Mouse (Mus musculus) CH12F3 (cell line): ENCODE results near the gene Lrp3.
"Not testable (repeated sequence)": the region's sequence is repeated elsewhere in the genome, so short reads cannot be mapped to it uniquely, and the experiment has no call there.

Experiments used
- in situ Hi-C: fragments of 300-500 bp; cut with MboI; formaldehyde crosslinking; loops from 2 replicates; pipeline ENCODE4 v1.14.3; 2020; ENCODE audit warnings: low sequenced_read_pairs

Gene Lrp3

GRCm38 (mm10) chr7:35215225-35215624, at the start of gene Lrp3:
Lrp3 (minus strand) TSS chr7:35215498.
- in situ Hi-C loops: no loop called here

GRCm38 (mm10) chr7:35264746-35265145, 49.4 kb upstream of the Lrp3 start:
- in situ Hi-C loops: no loop called here

- in situ Hi-C loops: no loop called here
These were observed 48.5 kb upstream of the Lrp3 start for GRCm38 (mm10) chr7:35263595-35264489.

- in situ Hi-C loops: no loop called here
These were observed 44.1 kb upstream of the Lrp3 start for GRCm38 (mm10) chr7:35259384-35259783.

GRCm38 (mm10) chr7:35258294-35258693, 43.0 kb upstream of the Lrp3 start:
- in situ Hi-C loops: no loop called here

GRCm38 (mm10) chr7:35252041-35252558, 36.8 kb upstream of the Lrp3 start:
- in situ Hi-C loops: no loop called here

GRCm38 (mm10) chr7:35237935-35238334, 22.6 kb upstream of the Lrp3 start:
- in situ Hi-C loops: not testable (repeated sequence)

- in situ Hi-C loops: no loop called here
These were observed 20.0 kb upstream of the Lrp3 start for GRCm38 (mm10) chr7:35235308-35235707.

GRCm38 (mm10) chr7:35234361-35235245, 19.3 kb upstream of the Lrp3 start:
- in situ Hi-C loops: no loop called here

GRCm38 (mm10) chr7:35233861-35234260, 18.6 kb upstream of the Lrp3 start:
- in situ Hi-C loops: no loop called here

- in situ Hi-C loops: no loop called here
These were observed 17.6 kb upstream of the Lrp3 start for GRCm38 (mm10) chr7:35232796-35233455.

- in situ Hi-C loops: no loop called here
These were observed 15.0 kb upstream of the Lrp3 start for GRCm38 (mm10) chr7:35230333-35230732.

GRCm38 (mm10) chr7:35220694-35221365, 5.5 kb upstream of the Lrp3 start:
- in situ Hi-C loops: no loop called here

- in situ Hi-C loops: no loop called here
These were observed 433 bp upstream of the Lrp3 start for GRCm38 (mm10) chr7:35215731-35216130.

- in situ Hi-C loops: no loop called here
These were observed 666 bp downstream of the Lrp3 start for GRCm38 (mm10) chr7:35214442-35215222.

GRCm38 (mm10) chr7:35211791-35212190, 3.5 kb downstream of the Lrp3 start:
- in situ Hi-C loops: no loop called here

- in situ Hi-C loops: no loop called here
These were observed 15.5 kb downstream of the Lrp3 start for GRCm38 (mm10) chr7:35199755-35200154.

- in situ Hi-C loops: no loop called here
These were observed 16.1 kb downstream of the Lrp3 start for GRCm38 (mm10) chr7:35198981-35199754.

- in situ Hi-C loops: no loop called here
These were observed 18.3 kb downstream of the Lrp3 start for GRCm38 (mm10) chr7:35197022-35197421.
